Mouse (Mus musculus) urinary bladder, postnatal 0 days (tissue): ENCODE results near the gene Cbfb. TPM values are rescaled to one million over a fixed set of nuclear protein-coding genes. Genes with fewer than 3 reads are reported as not detected.

Experiments used
- polyA plus RNA-seq: library from polyadenylated mRNA; unstranded; fragments of >200 nt; fragmentation: Nextera tagmentation; extraction: Ambion mirVana; gene quantifications from 2 replicates; pipeline ENCODE4 v1.2.1, GENCODE M21; 2015

The Cbfb gene
- 21.8 and 25.9 TPM in 2 replicates for polyA plus RNA-seq

DNA sequence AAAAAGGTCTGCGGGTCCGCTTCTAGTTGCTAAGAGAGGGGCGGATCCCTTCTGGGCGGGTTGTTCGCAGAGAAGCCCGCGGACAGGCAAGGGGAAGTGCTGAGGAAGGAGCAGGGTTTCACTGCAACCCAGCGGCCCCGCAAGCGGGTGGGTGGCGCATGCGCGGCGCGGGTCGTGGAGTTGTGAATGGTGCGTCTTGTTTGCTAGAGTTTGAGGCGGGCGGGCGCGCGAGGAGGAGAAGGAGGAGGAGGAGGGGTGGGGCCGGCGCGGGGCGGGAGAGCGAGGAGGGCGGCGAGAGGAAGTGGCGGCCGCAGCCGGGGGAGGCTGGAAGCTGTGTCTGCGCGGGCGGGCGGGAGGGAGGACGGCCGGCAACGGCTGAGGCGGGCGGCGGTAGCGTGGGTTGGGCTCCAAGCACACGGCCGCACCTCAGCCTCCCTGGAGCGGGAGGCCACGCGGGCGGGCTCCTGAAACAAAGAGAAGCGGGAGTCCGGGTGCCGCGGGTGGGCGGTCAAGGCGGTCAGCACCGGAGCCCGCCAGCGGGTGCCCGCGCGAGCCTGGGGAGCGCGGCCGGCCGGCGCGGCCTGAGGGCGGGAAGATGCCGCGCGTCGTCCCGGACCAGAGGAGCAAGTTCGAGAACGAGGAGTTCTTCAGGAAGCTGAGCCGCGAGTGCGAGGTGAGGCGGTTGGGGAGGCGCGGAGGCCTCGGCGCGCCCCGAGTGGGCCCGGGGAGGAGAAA, at the start of gene Cbfb:
Gene Cbfb (plus strand): TSS at position 294 of the 735 bp plus-strand sequence.

DNA sequence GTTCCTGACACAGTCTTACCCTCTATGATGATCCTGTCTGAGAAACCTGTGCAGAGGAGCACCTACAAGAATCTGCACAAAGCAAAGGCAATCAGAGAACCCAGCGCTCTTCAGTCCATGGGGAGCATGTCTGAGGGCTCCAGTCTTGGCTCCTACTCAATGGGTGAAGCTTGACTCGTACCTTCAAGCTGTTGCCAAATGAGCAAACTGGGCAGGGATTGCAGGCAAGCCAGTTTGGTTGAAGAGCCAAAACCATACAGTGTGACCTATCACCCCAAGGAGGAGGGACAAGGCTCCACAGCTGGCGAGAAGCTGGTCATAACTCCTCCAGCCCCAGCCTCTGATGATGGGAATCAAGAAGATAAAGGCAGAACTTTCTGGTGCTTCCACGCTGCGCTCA, 39.0 kb upstream of the Cbfb start, which contains the start of gene Ces4a:
Gene Ces4a (plus strand): TSS at position 292 of the 400 bp plus-strand sequence.

DNA sequence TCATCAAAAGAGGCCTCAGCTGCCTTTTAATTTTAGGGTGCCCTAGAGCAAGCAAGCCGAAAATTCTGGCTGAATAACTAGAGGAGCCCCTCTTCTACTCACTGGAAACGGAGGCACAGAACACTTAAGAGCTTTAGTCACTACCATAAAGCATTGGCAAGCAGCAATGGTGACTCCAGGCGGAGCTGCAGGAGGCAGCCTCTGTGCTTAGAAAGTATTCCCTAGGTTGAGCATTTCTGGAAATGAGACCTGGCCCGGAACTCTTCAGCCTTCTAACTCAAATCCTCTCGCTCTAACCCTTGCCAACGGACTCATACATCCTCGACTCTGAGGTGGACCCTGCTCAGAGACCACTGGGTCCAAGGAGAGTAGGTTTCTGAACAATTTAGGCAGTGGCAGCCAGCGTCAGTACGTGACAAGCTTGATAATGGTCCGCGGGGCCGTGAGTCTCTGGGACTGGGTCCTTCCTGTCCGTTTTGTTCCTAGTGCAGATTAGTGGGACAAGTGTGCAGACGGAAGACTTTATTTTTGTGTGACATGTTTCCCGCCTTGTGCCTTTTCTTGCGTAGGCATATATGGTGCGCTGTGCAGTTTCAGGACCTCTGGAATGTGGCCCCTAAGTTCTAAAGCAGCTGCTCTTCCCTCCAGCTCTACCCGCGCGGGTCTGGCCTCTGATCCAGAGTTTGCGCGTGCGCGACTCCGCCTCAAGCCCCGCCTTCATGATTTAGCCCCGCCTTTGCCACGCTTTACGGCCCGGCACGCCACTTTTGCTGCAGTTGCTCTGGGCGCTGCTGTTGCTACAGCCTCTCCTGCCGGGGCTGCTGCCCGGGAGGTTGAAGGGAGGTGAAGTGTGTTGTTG, 54.2 kb downstream of the Cbfb start, which contains the start of gene D230025D16Rik:
Gene D230025D16Rik (plus strand): TSS at position 733 of the 859 bp plus-strand sequence.

DNA sequence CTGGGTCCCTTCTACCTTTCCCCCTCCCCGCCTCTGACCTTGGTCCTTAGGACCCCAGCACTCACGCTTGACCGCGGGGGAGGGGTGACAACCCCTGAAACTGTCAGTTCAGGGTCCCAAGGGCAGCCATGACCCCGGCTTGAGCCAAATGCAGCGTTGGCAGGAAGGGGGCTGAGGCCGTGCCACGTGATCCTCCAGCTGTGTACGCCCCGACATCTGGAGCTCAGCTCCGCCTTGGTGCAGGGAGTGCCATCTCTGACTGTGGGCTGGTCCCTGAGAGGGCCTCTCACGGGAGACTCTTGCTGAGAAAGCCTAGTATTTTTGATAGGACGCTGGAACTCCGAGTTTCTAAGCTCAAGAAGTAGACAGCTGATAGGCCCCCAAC, 84.5 kb downstream of the Cbfb start, which contains the start of gene B3gnt9:
Gene B3gnt9 (minus strand): TSS at position 188 of the 385 bp plus-strand sequence.

DNA sequence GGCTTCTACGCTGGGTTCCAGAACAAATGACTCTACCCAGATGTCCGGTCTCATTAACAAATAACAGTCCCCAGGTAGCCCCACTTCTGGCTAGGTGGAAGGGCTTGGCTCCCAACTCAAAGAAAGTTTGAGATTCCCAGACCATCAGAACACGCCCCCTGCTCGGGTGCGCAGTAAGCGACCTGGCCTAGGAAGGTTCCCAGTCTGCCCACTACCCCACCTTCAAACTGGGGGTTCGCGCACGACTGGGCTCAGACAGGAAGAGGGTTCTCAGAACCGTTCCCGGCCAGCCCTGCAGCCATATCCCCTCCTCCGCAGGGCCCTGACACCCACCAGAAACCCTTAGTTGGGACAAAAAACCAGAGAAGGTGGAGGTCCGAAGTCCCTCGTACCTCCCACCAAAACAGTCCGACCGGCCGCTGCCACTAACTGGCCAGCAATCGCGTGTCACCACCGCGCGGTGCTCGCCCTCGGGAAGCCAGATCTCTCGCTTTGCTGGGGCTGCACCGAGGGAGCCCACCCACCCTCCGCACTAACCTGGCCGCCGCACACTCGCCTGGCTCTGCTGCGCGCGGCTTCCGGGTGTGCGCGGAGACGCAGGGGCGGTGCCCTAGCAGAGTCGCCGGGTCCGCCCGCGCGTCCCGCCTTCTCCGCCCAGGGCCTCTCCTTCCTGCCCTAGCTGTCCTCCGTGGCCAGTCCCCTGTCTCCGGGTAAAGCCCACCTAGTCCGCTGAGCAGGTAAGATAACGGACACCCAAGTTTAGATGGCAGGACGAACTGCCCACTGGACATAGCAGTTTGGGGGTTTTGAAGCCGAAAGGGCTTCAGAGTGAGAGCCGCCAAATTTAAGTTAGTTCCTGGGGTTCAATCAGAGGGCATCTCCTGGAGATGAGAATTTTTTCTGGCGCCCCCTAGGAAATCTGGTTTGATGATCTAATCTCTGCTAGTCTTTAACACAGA, 93.8 kb downstream of the Cbfb start, which contains the start of the genes Tradd and Fbxl8:
Gene Tradd (minus strand): TSS at position 586 of the 959 bp plus-strand sequence.
Gene Fbxl8 (plus strand): TSS at position 625 of the 959 bp plus-strand sequence.

Other genes starting within 250 kb of the Cbfb start
- gene Ces2e, start 244.4 kb upstream of the Cbfb start, polyA plus RNA-seq = 1.4 and 1.7 TPM in 2 replicates
- 0.19 and 0.69 TPM in 2 replicates for gene Ces2f, start 223.3 kb upstream of the Cbfb start, polyA plus RNA-seq
- 6.0 and 6.4 TPM in 2 replicates for gene Ces2g, start 209.0 kb upstream of the Cbfb start, polyA plus RNA-seq
- not detected in 2 replicates for gene Ces2h, start 169.8 kb upstream of the Cbfb start, polyA plus RNA-seq
- gene Ces3a, start 122.1 kb upstream of the Cbfb start, polyA plus RNA-seq = 0.11 TPM in 1 of 2 replicates, not detected in the other
- gene Ces3b, start 86.9 kb upstream of the Cbfb start, polyA plus RNA-seq = not detected in 2 replicates
- not detected in 2 replicates for gene Ces4a, start 38.9 kb upstream of the Cbfb start, polyA plus RNA-seq
- 22.8 and 25.6 TPM in 2 replicates for gene D230025D16Rik, start 54.5 kb downstream of the Cbfb start, polyA plus RNA-seq
- gene B3gnt9, start 84.5 kb downstream of the Cbfb start, polyA plus RNA-seq = 24.2 and 26.3 TPM in 2 replicates
- 29.8 and 30.8 TPM in 2 replicates for gene Tradd, start 93.9 kb downstream of the Cbfb start, polyA plus RNA-seq
- 5.4 and 5.7 TPM in 2 replicates for gene Fbxl8, start 94.0 kb downstream of the Cbfb start, polyA plus RNA-seq
- 0.30 and 0.31 TPM in 2 replicates for gene Hsf4, start 99.1 kb downstream of the Cbfb start, polyA plus RNA-seq
- gene Nol3, start 105.5 kb downstream of the Cbfb start, polyA plus RNA-seq = 1.6 TPM in 2 replicates
- 1.8 and 2.2 TPM in 2 replicates for gene 4931428F04Rik, start 119.2 kb downstream of the Cbfb start, polyA plus RNA-seq
- gene Exoc3l, start 125.4 kb downstream of the Cbfb start, polyA plus RNA-seq = 2.0 and 3.2 TPM in 2 replicates
- gene E2f4, start 127.0 kb downstream of the Cbfb start, polyA plus RNA-seq = 35.9 and 42.7 TPM in 2 replicates
- gene Elmo3, start 134.9 kb downstream of the Cbfb start, polyA plus RNA-seq = 12.4 and 13.3 TPM in 2 replicates
- gene Lrrc29, start 155.6 kb downstream of the Cbfb start, polyA plus RNA-seq = 2.3 and 3.2 TPM in 2 replicates
- 79.0 and 90.0 TPM in 2 replicates for gene Tmem208, start 155.7 kb downstream of the Cbfb start, polyA plus RNA-seq
- gene Fhod1, start 177.3 kb downstream of the Cbfb start, polyA plus RNA-seq = 0.85 and 1.1 TPM in 2 replicates
- gene Slc9a5, start 178.2 kb downstream of the Cbfb start, polyA plus RNA-seq = 0.39 and 0.54 TPM in 2 replicates
- gene Plekhg4, start 202.6 kb downstream of the Cbfb start, polyA plus RNA-seq = 0.48 and 0.92 TPM in 2 replicates
- gene Kctd19, start 242.8 kb downstream of the Cbfb start, polyA plus RNA-seq = not detected in 2 replicates
- gene Lrrc36, start 242.9 kb downstream of the Cbfb start, polyA plus RNA-seq = 0.14 and 0.34 TPM in 2 replicates